13 mouse cellular contexts compared by ENCODE assay signal in genomic region chr4:46226972-46227535, GRCm38 (mm10). TPM values are rescaled to one million over a fixed set of nuclear protein-coding genes. Genes with fewer than 3 reads are reported as not detected.
DNase-seq lines count a peak whose midpoint lies in the region; ATAC-seq and TF ChIP-seq lines count a peak whose summit lies in the region.
"Had no signal": no experiment of that assay in that cellular context is flagged by ENCODE, and none has a peak within 500 bp of the region (broad histone marks: within the 10 kb centered on the region; RNA-seq: fewer than 3 reads in every experiment).

No protein-coding gene starts in this region.

- H3K36me3 ChIP-seq in forebrain, embryonic 11.5 days (ENCODE audit: control insufficient read depth, insufficient read depth, low read length) = no peaks in the 10 kb centered on the region
- no peaks in the 10 kb centered on the region for H3K36me3 ChIP-seq in forebrain, embryonic 14.5 days (ENCODE audit: control insufficient read depth, insufficient read depth, low read length)
- no peaks in the 10 kb centered on the region for H3K36me3 ChIP-seq in kidney, postnatal 0 days (ENCODE audit: insufficient read depth, low read length)
- H3K36me3 ChIP-seq in stomach, postnatal 0 days (ENCODE audit: control insufficient read depth, insufficient read depth, low read length) = no peaks in the 10 kb centered on the region
- H3K36me3 ChIP-seq: limb, embryonic 12.5 days had no signal

- no peak overlapping the region for H3K27ac ChIP-seq in forebrain, embryonic 11.5 days (ENCODE audit: low read depth, low read length)
- no peak overlapping the region for H3K27ac ChIP-seq in forebrain, embryonic 14.5 days (ENCODE audit: low read depth, low read length)
- H3K27ac ChIP-seq in kidney, postnatal 0 days = no peak overlapping the region
- no peak overlapping the region for H3K27ac ChIP-seq in stomach, postnatal 0 days (replicated peaks)
- H3K27ac ChIP-seq: layer of hippocampus, adult 2 months; limb, embryonic 12.5 days; macrophage had no signal

- no peak overlapping the region for H3K4me3 ChIP-seq in forebrain, embryonic 11.5 days (ENCODE audit: low read depth, low read length)
- no peak overlapping the region for H3K4me3 ChIP-seq in forebrain, embryonic 14.5 days (ENCODE audit: low read depth, low read length)
- no peak overlapping the region for H3K4me3 ChIP-seq in kidney, postnatal 0 days (replicated peaks; ENCODE audit: low read depth, low read length)
- no peak overlapping the region for H3K4me3 ChIP-seq in stomach, postnatal 0 days (ENCODE audit: low read depth, low read length)
- H3K4me3 ChIP-seq: layer of hippocampus, adult 2 months; limb, embryonic 12.5 days had no signal

- no peaks in the 10 kb centered on the region for H3K9me3 ChIP-seq in forebrain, embryonic 11.5 days (ENCODE audit: control insufficient read depth, low read length)
- no peaks in the 10 kb centered on the region for H3K9me3 ChIP-seq in forebrain, embryonic 14.5 days (replicated peaks; ENCODE audit: control insufficient read depth, low read length)
- H3K9me3 ChIP-seq in kidney, postnatal 0 days (replicated peaks; ENCODE audit: low read length) = no peaks in the 10 kb centered on the region
- no peaks in the 10 kb centered on the region for H3K9me3 ChIP-seq in stomach, postnatal 0 days (ENCODE audit: control insufficient read depth, low read length)
- H3K9me3 ChIP-seq: limb, embryonic 12.5 days had no signal

- DNase-seq in forebrain, embryonic 11.5 days (ENCODE audit: low spot score) = peak; percentile 48
- DNase-seq in forebrain, embryonic 14.5 days (ENCODE audit: low spot score) = no peak
- peak; percentile 36 for DNase-seq in kidney, postnatal 0 days (ENCODE audit: low spot score)
- DNase-seq in kidney, adult 11 months = no peak
- DNase-seq in right cerebral cortex, postnatal 14 days = peak; percentile 11
- no peak for DNase-seq in right cerebral cortex, postnatal 36 days (ENCODE audit: low spot score in 2 of 2)
- DNase-seq in stomach, postnatal 0 days (ENCODE audit: low spot score) = peak; percentile 21
- no peak for DNase-seq in c-Kit-positive CD71-positive TER-119-positive erythroid progenitor cells, embryonic 14.5 days (ENCODE audit: low spot score)
- DNase-seq: gastrocnemius, postnatal 25 days had no signal

- H3K9ac ChIP-seq in forebrain, embryonic 11.5 days (ENCODE audit: low read length) = no peak overlapping the region
- no peak overlapping the region for H3K9ac ChIP-seq in forebrain, embryonic 14.5 days (ENCODE audit: low read length)
- H3K9ac ChIP-seq in kidney, postnatal 0 days (ENCODE audit: low read depth, low read length) = no peak overlapping the region
- no peak overlapping the region for H3K9ac ChIP-seq in stomach, postnatal 0 days (ENCODE audit: low read length)
- H3K9ac ChIP-seq: limb, embryonic 12.5 days had no signal

- no peaks in the 10 kb centered on the region for H3K4me1 ChIP-seq in forebrain, embryonic 11.5 days (replicated peaks; ENCODE audit: control insufficient read depth, insufficient read depth, low read length)
- H3K4me1 ChIP-seq in forebrain, embryonic 14.5 days (ENCODE audit: control insufficient read depth, insufficient read depth, low read length) = no peaks in the 10 kb centered on the region
- no peaks in the 10 kb centered on the region for H3K4me1 ChIP-seq in kidney, postnatal 0 days (replicated peaks; ENCODE audit: insufficient read depth, low read length)
- H3K4me1 ChIP-seq in stomach, postnatal 0 days (replicated peaks; ENCODE audit: control insufficient read depth, insufficient read depth) = no peaks in the 10 kb centered on the region
- H3K4me1 ChIP-seq: limb, embryonic 12.5 days had no signal

- no peaks in the 10 kb centered on the region for H3K27me3 ChIP-seq in forebrain, embryonic 11.5 days (ENCODE audit: control insufficient read depth, insufficient read depth, low read length)
- H3K27me3 ChIP-seq in forebrain, embryonic 14.5 days (replicated peaks; ENCODE audit: control insufficient read depth, insufficient read depth, low read length) = no peaks in the 10 kb centered on the region
- H3K27me3 ChIP-seq in kidney, postnatal 0 days (ENCODE audit: insufficient read depth, low read length) = no peaks in the 10 kb centered on the region
- H3K27me3 ChIP-seq in stomach, postnatal 0 days (ENCODE audit: control insufficient read depth, insufficient read depth, low read length) = no peaks in the 10 kb centered on the region
- H3K27me3 ChIP-seq: limb, embryonic 12.5 days had no signal

- no peak for TF ChIP-seq CTCF in kidney, postnatal 0 days (IDR thresholded peaks at IDR 0.05; ENCODE audit: low read depth)
- TF ChIP-seq CTCF in stomach, postnatal 0 days (IDR thresholded peaks at IDR 0.05; ENCODE audit: low read depth) = no peak

- no peak for ATAC-seq in forebrain, embryonic 11.5 days (replicated peaks; ENCODE audit: low FRiP score)
- ATAC-seq in forebrain, embryonic 14.5 days = no peak
- 0 out of 2 replicates have a peak, but pooled peaks have one; percentile 7 for ATAC-seq in kidney, postnatal 0 days (replicated peaks; ENCODE audit: low FRiP score, low read depth)
- ATAC-seq in stomach, postnatal 0 days (ENCODE audit: low FRiP score, low TSS enrichment) = peak; percentile 69
- ATAC-seq: activated CD4-positive, CD25-positive, alpha-beta regulatory T cell, adult 4 months had no signal

- TF ChIP-seq EP300 in stomach, postnatal 0 days (optimal IDR thresholded peaks at IDR 0.05) = no peak

- no peak overlapping the region for H3K4me2 ChIP-seq in forebrain, embryonic 11.5 days (ENCODE audit: low read depth, low read length, severe bottlenecking)
- H3K4me2 ChIP-seq in forebrain, embryonic 14.5 days (ENCODE audit: low read length) = no peak overlapping the region
- H3K4me2 ChIP-seq in kidney, postnatal 0 days (ENCODE audit: low read length) = no peak overlapping the region
- H3K4me2 ChIP-seq in stomach, postnatal 0 days (replicated peaks; ENCODE audit: low read depth) = no peak overlapping the region
- H3K4me2 ChIP-seq: limb, embryonic 12.5 days had no signal

- WGBS in forebrain, embryonic 11.5 days = 50% methylated on average over 19 of the region's 19 CpGs
- WGBS in forebrain, embryonic 14.5 days = 48% methylated on average over 19 of the region's 19 CpGs
- 45% methylated on average over 19 of the region's 19 CpGs for WGBS in kidney, postnatal 0 days
- 41% methylated on average over 19 of the region's 19 CpGs for WGBS in stomach, postnatal 0 days

RNA-seq across cellular contexts. Expression of gene Xpa, which starts 30.9 kb away (rescaled TPM):
- 27.1 and 27.7 TPM in 2 replicates for polyA plus RNA-seq in forebrain, embryonic 11.5 days (2014; fragmentation: Nextera tagmentation; extraction: Ambion mirVana)
- polyA plus RNA-seq in forebrain, embryonic 14.5 days (2014; fragmentation: Nextera tagmentation; extraction: Ambion mirVana) = 32.1 and 34.0 TPM in 2 replicates
- 30.0 and 31.9 TPM in 2 replicates for polyA plus RNA-seq in kidney, postnatal 0 days (2015; fragmentation: Nextera tagmentation; extraction: Ambion mirVana)
- 24.5 and 25.2 TPM in 2 replicates for polyA plus RNA-seq in stomach, postnatal 0 days (2015; fragmentation: Nextera tagmentation; extraction: Ambion mirVana)

Comparison
In these comparisons a context has a peak if more than half of its experiments do, and no peak if none do; other contexts are left out.
1. DNase-seq: peak in forebrain, embryonic 11.5 days (single experiment), kidney, postnatal 0 days (single experiment), right cerebral cortex, postnatal 14 days (single experiment) and stomach, postnatal 0 days (single experiment); none in forebrain, embryonic 14.5 days (single experiment), kidney, adult 11 months (single experiment), right cerebral cortex, postnatal 36 days (0 of 2) and c-Kit-positive CD71-positive TER-119-positive erythroid progenitor cells, embryonic 14.5 days (single experiment).
2. ATAC-seq: peak in kidney, postnatal 0 days (single experiment) and stomach, postnatal 0 days (single experiment); none in forebrain, embryonic 11.5 days (single experiment) and forebrain, embryonic 14.5 days (single experiment).